Mouse (Mus musculus) right cerebral cortex, adult 18-20 months (tissue): ENCODE measurements around the gene Adamts13.

ENCODE experiments used
- DNase-seq: peaks from one replicate; pipeline ENCODE4 v3.0.0; 2022; ENCODE audit warnings: mixed read lengths

Gene Adamts13

DNA sequence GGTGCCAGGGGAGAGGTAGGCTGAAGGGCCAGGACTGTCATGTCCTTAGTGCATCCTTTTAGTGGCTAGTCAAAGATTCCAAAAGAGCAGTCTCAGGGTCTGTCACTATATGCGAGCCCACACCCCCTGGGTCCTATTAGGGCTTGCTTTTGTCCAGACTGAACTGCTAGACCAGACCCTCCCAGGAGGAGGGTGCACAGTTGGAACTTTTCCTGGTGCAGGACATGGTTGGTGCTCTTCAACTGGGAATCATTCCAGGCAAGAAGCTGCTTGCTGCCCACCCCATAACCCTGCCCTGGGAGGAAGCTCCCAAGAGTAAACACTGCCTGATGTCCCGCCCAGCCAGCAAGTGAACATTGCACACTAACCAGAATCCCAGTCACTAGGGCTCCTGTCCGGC, at the start of gene Adamts13:
Gene Adamts13, plus strand, starts transcription at position 301 of the 400 bp plus-strand sequence.
- no peak for DNase-seq

DNA sequence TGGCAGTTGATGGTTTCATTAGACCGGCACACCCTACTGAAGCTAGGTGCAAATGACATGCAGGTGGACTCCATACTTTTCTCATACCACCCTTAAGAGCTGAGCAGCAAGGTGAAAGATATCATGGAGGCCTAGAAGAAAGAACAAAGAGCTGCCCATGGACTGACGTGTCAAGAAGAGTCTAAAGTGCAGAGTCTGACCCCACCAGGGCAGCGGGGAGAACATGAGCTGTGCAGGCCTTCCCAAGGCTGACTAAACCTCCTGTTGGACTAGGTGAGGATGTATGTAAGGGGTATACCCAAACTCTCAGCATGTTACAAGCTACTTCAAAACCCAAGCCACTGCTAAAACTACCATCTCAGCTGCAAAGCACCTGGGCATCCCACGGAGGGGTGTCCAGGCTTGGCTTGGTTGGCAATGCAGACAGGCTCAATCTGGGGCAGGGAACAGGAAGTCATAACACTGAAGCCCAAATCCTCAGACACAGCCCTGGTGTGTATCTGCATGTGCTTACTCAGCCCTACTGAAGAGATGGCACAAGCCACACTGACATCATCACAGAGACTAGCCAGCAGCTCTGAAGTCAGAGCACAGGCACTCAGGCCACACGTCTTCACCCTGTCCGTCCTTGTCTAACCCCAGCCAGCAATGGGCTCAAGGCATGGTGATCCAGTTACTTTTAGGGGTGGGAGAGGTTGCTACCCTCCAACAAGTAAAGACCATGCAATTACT, 45.3 kb upstream of the Adamts13 start:
- no peak for DNase-seq

DNA sequence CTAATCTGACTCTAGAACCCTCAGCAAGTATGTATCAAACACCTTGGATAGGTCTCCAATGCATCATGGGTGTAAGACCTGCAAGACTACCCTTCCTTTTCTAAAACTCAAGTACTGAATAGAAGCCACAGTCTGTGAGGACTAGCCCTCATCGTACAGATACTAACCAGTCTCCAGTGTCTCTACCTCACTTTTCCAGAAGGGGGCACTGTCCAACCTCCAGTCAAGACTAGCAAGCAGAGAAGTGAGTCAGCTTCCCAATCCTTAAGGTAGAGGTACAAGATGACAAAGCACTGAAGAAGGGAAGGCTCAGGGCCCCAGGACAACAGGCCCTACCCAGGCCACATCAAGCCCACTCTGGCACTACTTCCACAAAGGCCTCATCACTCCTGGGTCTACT, 42.8 kb upstream of the Adamts13 start:
- DNase-seq, result peak; percentile 73

DNA sequence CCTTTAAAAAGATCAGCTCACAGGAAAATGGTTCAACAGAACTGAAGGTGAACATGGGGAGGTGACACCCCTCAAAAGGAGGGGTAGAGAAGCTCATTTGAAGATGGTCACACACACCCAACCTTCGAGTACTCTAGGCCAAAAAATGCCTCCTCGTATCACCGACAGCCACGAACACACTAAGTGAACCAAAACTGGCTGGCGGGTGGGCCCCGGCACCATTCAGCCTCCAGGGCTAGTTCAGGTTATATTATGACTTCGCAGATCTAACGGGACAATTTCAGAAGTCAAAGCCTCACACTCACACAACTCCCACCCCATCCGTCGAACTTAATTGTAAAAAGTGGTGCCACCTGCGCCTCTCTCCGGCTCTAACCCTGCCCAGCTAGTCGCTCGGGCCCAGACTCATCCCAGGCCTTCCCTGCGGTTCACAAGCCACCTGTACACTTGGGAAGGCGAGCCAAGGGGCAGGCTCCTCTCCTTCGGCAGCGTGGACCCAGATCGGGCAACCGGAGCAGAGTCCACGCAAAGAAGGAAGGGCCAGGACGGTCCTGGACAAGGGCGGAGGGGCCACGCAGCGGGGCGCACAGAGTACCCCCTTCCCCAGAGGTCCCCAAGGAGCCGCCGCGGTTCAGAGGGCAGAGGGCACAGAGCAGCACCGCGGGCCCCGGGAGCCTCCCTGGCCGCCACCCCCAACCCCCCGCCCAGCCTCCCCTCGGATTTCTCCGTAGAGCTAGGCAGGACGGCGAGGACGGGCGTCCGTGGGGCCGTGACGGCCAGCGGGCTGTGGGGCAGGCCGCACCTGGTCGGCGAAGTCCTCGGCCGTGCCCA, 40.5 kb upstream of the Adamts13 start:
- DNase-seq, result no peak

DNA sequence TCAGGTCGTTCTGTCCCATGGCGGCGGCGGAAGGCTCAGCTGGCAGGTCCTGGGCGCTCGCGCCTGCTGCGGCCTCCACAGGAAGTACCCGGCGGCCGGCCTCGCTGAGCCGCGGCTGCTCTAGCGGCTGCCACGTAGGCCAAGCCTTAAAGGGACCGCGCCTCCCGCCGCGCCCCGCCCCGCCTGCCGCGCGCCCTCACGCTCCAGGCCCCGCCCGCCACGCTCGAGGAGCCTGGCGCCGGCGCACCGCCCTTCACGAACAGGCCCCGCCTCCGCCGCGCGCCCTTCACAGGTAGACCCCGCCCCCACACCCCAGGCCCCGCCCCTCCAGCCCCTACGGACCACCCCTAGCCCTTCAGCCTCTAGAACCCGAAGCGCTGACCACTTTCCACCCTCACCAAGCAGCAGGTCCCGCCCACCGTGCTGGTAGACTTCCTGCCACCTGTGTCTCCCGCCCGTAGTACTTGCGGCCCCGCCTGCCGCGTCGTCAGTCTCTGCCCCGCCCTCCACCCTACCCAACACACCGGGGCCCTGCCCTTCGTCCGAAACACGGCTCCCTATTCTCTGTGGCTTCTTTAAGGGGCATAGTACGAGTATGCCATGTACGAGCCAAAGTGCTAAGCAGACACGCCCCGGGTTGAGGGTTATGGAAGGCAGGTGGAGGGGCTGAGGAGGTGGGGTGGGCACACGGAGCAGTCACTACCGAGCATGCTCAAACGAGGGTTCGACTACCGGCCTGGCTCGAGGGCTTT, 39.7 kb upstream of the Adamts13 start, which contains the start of the genes Surf4 and Stkld1:
Gene Surf4, minus strand, starts transcription at position 625 of the 752 bp plus-strand sequence.
Gene Stkld1, plus strand, starts transcription at position 744 of the 752 bp plus-strand sequence.
- peak; percentile 94 for DNase-seq

DNA sequence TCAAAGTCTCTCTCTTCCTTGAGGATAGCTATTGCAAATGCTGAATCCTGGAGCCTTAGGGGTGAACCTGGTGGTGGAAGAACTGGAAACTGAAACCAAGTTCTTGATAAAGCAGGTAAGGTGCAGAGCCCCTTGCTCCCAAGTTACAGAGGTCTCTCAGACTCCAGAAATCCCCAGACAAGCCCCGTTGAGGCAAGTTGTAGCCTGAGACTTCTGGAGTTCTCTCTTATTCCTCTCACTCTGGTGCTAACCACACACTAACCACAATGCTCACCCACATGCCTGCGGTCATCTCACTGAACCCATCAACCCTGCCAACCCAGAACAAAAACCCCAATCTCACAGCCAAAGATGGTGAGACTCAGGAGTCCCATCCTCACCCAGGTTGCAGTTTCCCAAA, 37.9 kb upstream of the Adamts13 start:
- DNase-seq, result no peak

DNA sequence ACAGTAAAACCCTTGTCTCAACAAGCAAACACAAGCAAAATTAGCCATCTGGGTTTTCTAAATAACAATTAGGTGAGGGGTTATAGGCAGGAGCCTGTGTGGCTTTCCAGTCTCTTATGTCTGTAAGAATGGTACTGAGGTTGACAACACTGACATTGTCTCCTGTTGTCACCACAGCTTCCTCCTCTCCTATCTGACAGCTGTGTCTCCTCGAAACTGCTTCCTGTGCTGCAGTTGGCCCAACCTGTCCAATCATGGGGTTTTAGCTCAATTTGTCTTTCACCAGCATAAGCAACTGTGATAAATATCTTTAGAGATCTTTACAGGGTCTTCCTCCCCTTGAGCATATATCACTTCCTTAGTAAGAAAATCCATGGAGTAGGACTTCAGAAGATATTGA, 36.8 kb upstream of the Adamts13 start:
- no peak for DNase-seq

DNA sequence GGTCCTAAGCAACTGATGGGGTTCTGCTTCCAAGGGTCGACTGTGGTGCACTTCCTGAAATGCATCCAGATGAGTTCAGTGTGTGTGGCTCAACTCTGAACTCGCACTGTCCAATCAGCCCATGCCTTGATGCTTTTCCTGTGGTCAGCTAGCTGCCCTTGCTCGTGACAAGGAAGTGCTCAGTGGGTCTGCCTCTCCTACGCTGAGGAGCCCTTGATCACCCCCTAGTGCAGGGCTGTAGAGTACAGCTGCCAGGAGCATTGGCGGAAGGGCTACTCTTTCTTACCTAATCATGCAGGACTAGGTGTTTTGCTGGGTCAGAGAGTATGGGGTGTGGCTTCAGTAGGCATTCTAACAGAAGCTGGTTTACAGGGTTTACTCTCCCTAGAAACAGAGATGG, 31.7 kb upstream of the Adamts13 start:
- DNase-seq, result no peak

DNA sequence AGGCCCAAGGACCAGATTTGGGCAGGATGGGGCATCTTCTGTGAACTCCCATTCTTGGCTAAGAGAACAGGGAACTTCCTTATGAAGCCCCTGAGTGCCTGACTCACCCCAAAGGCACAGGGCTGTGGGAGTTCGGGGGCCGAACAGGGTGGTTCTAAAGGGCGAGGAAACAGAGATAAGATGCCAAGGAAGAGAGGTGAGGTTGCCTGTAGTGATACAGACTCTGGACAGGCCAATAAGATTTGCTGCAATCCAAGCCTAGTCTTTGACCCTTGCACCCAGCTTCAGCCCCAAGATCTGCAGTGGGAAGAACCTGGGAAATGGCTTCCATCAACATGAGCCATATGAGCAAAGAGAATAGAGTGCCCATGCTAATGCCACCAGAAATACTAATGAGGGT, 30.0 kb upstream of the Adamts13 start:
- DNase-seq, result no peak

DNA sequence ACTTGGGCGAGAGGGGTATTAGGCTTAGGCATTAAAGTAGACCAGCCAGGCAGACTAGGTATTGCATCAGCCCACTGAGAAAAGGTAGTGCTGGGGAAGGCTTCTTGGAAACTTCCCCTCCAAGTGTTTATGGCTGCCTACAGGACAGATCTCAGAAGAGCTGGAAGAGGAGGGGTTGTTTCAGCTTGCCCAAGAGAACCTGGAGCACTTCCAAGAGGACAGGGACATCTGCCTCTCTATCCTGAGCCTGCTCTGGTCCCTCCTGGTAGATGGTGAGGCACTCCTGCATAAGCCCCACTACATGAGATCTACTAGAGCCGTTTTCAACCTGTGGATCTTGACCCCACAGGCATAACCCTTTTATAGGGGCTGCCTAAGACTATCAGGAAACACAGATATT, 22.8 kb upstream of the Adamts13 start:
- no peak for DNase-seq

DNA sequence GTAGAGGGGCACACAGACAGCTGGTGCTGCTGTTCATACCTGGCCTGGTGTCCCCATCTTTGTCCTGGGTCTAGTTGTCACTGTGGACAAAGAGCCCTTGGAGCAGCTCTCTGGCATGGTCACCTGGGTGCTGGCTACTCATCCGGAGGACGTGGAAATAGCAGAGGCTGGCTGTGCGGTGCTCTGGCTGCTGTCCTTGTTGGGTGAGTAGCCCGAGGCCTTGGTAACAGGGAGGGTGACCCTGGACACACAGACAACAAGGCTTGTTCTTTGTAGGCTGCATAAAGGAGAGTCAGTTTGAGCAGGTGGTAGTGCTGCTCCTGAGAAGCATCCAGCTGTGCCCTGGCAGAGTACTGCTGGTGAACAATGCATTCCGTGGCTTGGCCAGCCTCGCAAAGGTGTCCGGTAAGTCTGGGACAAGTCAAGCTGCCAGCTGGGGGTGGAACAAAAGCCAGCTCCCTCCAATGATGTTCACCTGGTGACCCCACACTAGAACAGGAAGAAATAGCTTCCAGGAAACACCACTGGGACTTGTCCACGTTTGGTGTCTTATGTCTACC, 21.8 kb upstream of the Adamts13 start:
- no peak for DNase-seq

DNA sequence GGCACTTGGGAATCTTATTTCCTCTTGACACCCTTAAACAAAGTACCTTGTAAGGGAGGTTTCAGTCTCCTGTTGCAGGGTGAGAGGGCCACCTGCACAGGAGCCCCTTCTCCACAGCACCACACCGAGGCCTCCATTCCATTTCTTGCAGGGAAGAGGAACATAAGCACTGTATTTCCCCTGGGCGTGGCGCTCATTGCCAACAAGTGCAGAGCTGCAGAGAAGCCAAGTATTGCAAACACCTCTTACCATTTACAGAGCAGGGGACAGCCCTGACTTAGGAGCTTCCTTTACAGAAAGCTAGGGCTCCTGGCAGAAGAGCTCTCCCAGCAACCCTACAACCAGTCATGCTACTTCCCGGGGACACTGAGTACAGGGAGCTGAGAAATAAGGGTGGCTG, 21.0 kb upstream of the Adamts13 start:
- no peak for DNase-seq

DNA sequence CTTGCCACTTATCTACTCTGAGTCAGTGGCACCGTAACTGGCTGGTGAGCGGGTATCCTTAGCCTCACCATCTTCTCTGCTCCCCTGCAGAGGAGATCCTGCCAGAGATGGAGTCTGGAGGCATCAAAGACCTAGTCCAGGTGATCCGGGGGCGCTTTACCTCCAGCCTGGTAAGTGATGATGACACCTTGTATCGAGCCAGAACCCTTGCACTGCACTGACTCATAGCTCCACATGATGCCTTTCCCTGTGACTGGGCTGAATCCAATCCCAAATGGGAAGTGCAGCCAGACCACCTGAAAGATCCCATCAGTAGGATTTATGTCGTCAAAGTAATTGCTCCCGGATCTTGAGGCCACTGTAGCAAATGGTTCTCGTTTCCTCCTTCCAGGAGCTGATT, 20.4 kb upstream of the Adamts13 start:
- no peak for DNase-seq

DNA sequence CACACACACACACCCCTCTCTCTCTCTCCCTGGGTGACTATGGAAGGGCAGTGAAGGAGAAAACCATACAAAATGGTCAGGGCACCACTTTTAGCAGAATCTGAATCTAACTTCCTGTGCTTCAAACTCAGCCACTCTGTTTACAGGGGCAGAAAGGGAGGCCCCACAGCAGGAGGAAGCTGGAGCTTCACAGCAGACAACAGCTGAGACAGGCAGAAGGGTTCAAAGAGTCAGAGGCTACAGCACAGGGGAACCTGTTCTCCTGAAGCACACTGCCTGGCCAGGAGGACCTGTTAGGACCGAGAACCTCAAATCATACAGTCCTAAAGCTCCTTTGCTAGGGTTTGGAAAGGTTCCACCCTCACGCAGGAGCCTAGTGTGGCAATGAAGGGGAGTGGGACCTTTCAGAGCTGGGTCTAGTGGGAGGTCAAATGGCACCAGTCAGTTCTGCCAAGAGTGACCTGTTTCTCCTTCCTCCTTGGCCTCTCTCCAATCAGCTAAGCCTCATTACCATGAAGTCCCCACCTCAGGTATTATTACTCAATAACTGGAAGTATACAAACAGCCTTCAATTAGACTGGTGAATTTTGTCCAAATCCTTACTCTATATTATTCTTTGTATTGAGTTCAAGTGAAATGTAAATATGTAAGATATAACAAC, 18.4 kb upstream of the Adamts13 start:
- DNase-seq, result no peak

DNA sequence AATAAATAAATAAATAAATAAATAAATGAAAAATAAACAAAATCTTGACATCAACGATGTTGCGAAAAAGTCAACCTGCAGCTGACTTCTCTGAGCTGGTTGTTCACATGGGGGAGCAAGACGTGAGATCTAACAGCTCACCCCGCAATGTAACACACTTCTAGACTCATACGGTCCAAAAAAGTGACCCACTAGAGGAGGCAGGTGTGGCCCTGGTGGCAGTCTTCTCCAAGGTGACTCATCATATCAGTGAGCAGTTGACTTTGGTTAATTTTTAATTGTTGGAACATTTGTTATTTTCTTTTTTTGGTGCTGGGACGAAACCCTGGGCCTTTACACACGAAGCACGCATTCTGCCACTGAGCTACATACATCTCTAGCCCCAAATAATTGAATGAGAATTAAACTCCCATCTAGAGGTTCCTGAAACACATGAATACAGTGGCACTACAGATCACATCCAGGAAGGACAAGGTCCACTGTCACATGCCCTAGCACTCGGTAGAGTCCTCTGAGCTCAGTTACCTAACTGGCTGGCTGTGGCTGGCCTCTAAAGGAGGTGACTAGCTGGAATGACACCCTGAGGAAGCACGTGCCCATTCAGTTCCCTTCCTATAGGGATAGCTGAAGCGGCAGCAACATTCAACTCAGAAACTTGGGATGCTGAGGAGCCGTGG, 16.3 kb upstream of the Adamts13 start:
- no peak for DNase-seq

DNA sequence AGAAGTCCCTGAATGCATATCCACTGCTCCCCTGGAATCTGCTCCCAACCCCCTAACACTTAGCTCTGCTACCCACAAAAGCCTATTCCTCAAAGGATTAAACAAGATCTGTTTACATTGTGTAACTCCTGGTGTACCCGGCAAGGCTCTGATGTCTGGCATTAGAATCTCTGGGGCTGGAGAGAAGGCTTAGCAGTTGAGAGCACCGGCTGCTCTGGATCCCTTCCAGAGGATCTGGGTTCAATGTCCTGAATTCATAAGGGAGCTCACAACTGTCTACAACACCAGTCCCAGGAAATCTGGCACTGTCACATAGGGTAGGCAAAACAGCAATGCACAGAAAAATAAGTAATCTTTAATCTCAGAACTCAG, 15.7 kb upstream of the Adamts13 start:
- no peak for DNase-seq

DNA sequence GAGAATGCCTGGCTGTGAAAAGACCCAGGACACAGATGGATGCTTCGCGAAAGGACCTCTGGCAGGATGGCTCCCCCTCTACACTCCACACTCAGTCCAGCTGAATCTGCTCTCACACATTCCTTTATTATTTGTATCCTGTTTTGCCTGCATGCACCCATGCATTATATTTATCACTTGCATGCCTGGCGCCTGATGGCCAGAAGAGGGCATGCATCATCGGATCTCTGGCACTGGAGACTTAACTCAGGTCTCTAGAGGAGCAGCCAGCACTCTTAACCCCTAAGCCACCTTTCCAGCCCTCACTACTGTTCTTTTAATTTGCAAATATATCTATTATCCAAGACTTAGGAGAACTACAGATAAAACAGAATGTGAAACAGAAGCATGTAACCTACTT, 12.5 kb upstream of the Adamts13 start:
- DNase-seq, result no peak

DNA sequence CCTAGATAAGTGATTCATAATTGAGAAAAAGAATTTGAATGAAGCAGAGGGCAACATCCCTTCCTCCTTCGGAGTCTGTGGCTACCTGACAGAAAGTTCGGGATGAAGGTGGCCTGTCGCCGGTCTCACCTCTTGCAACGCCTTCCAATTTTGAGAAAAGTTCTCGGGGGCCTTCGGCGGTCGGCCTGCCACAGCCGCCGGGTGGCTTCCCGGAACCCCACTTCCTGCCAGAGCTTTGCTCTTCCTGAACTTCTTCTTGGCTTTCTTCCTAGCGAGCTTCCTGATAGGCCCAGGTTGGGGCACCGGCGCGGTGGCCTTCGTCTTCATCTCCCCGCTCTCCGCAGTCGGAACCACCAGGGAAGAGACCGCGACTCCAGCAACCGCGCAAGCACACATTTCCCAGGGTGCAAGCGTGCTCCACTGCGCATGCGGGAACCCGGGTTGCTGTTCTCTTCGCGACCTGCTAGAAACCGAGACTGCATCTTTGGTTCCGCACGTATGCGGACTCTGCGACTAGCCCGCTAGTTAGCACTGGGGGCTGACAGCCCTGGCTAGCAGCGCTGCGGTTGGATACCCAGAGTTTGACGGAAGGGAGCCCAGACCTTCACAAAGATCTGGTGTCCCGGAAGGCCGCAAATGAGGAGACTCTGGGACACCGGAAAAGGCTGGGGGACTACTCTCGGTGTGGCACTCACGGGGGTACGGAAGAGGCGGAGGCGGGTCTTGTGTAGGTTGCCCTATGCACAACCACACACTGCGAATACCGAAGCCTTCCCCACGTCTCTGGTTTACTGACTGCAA, 9.1 kb upstream of the Adamts13 start, which contains the start of gene Rexo4:
Gene Rexo4, minus strand, starts transcription at position 464 of the 801 bp plus-strand sequence.
- DNase-seq, result peak; percentile 95

DNA sequence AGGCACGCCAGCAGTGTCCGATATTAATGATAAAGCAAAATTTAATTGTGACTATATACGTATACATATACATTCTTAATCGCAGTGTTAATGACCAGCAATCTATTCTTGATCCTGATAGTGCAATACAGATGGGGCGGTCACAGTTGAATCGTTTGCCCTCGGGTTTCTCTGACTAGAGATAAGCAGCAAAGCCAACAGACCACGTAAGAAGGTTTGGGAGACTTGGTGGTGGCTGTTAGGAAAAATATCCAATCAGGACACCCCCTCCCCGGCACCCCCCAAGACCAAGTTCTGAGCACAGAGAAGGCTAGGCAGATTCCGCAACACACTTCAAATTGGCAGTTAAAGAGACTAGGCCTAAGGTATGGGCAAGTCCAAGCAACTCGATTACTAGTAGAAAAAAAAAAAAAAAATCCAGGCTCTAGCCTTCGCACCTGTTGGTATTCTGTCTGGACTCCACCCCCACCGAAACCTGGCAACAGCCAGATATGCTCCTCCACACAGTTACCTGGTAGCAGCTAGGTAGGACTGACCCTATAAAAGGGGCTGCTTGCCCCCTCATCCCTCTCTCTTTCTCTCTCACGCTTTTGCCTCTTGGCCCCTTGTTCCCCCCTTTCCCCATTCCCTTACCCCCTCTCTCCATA, 8.4 kb upstream of the Adamts13 start:
- no peak for DNase-seq

DNA sequence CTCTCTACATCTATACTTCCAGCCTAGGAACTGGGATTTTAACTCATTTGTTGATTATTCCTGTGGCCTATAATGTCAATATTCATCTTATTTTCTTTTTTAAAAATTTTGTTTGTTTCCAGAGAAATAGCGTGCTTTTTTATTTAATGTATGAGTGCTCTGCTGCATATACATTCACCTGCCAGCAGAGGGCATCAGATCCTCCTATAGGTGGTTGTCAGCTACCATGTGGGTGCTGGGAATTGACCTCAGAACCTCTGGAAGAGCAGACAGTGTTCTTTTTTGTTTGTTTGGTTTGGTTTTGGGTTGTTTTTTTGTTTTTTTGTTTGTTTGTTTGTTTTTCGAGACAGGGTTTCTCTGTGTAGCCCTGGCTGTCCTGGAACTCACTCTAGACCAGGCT, 6.0 kb upstream of the Adamts13 start:
- DNase-seq, result no peak
